Mouse (Mus musculus): ENCODE measurements around the gene Rpf2.

- TF ChIP-seq CTCF (conservative IDR thresholded peaks at IDR 0.05; ENCODE audit: insufficient read depth, insufficient read length, low read depth, low read length) (no peak), POLR2A (IDR thresholded peaks at IDR 0.05; ENCODE audit: low read depth, low read length) (no peak)
Observed at GRCm38 (mm10) chr10:40247166-40247716, 405 bp upstream of the Rpf2 start.

Data from kidney, adult 2 months (tissue).